Mouse (Mus musculus) right cerebral cortex, postnatal 10 days (tissue): Measurements from ENCODE around the gene Unc93a2.
"Not testable (repeated sequence)": the region's sequence is repeated elsewhere in the genome, so short reads cannot be mapped to it uniquely, and the experiment has no call there.

Source experiments
- DNase-seq, 2 experiments: peaks; one replicate each; pipeline ENCODE4 v3.0.0; 2021; ENCODE audit warnings: low spot score in 2 of 2

The Unc93a2 gene

GRCm38 (mm10) chr17:7371879-7372278 lies 13.4 kb downstream of the Unc93a2 start, which contains the start of gene Gm49630:
Gene Gm49630 (minus strand): TSS chr17:7371979.
- not testable (repeated sequence) for DNase-seq

- not testable (repeated sequence) for DNase-seq
Observed at GRCm38 (mm10) chr17:7369401-7369800, 15.9 kb downstream of the Unc93a2 start.

- DNase-seq: peak; percentile 30 to 67
Observed at GRCm38 (mm10) chr17:7366676-7367374, 18.4 kb downstream of the Unc93a2 start.

- not testable (repeated sequence) for DNase-seq
Observed at GRCm38 (mm10) chr17:7366265-7366664, 19.0 kb downstream of the Unc93a2 start.

- DNase-seq: not testable (repeated sequence)
Observed at GRCm38 (mm10) chr17:7365615-7366014, 19.6 kb downstream of the Unc93a2 start.

- peak; percentile 62 to 72 for DNase-seq
Observed at GRCm38 (mm10) chr17:7360749-7361465, 24.4 kb downstream of the Unc93a2 start.

- peak; percentile 28 to 46 for DNase-seq
Observed at GRCm38 (mm10) chr17:7359806-7360205, 25.5 kb downstream of the Unc93a2 start.

- DNase-seq: not testable (repeated sequence)
Observed at GRCm38 (mm10) chr17:7352596-7352995, 32.7 kb downstream of the Unc93a2 start, which contains the start of gene Ttll2. Gene Ttll2 (minus strand): TSS chr17:7352696.

- DNase-seq: not testable (repeated sequence)
Observed at GRCm38 (mm10) chr17:7348765-7349164, 36.5 kb downstream of the Unc93a2 start.

GRCm38 (mm10) chr17:7337381-7337780 lies 47.9 kb downstream of the Unc93a2 start:
- DNase-seq: not testable (repeated sequence)

GRCm38 (mm10) chr17:7332745-7333144 lies 52.5 kb downstream of the Unc93a2 start:
- DNase-seq: not testable (repeated sequence)

GRCm38 (mm10) chr17:7326415-7326814 lies 58.8 kb downstream of the Unc93a2 start:
- not testable (repeated sequence) for DNase-seq

GRCm38 (mm10) chr17:7324346-7324745 lies 60.9 kb downstream of the Unc93a2 start, which contains the start of gene Tcp10a:
Gene Tcp10a (plus strand): TSS chr17:7324646.
- not testable (repeated sequence) for DNase-seq

GRCm38 (mm10) chr17:7319789-7320188 lies 65.5 kb downstream of the Unc93a2 start:
- not testable (repeated sequence) for DNase-seq

- DNase-seq: not testable (repeated sequence)
Observed at GRCm38 (mm10) chr17:7315693-7316382, 69.4 kb downstream of the Unc93a2 start.
